12 mouse cellular contexts compared by ENCODE assay signal in genomic region chr9:116410461-116410860, GRCm38 (mm10).
"Had no signal": no experiment of that assay in that cellular context is flagged by ENCODE, and none has a peak within 500 bp of the region (broad histone marks: within the 10 kb centered on the region; RNA-seq: fewer than 3 reads in every experiment).

No protein-coding gene starts in this region.

- DNase-seq: left cerebral cortex, postnatal 4 days; liver; liver, embryonic 13.5 days; liver, postnatal 0 days; lung, adult 18-20 months; lung, adult 2 months; lung, embryonic 14.5 days; lung, postnatal 10 days; lung, postnatal 14 days; lung, postnatal 36 days; lung, postnatal 4 days; midbrain, embryonic 14.5 days had no signal
